9 mouse cellular contexts compared by ENCODE assay signal in the genomic region with DNA sequence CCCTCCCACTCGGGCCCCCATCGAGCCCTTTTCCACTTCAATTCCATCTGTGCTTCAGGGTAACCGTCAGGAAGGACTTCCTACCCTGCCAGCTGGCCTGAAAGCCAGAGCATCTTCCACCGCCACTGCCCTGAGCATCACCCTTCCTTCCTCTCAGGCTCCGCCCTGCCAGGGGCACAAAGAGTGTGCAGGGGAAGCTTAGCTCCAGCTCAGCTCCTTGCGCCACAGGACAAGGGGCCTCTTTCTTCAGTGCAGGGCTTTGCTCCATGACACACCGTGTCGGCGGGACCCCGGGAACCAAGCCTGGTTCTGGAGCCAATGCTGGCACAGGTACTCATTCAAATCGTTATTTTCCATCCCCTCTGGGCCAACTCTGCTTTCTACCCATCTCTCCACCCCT.
DNase-seq lines count a peak whose midpoint lies in the region; ATAC-seq and TF ChIP-seq lines count a peak whose summit lies in the region.
"Had no signal": no experiment of that assay in that cellular context is flagged by ENCODE, and none has a peak within 500 bp of the region (broad histone marks: within the 10 kb centered on the region; RNA-seq: fewer than 3 reads in every experiment).

No protein-coding gene starts in this region.

- peak overlapping the region; percentile 70 for H3K27ac ChIP-seq in hindbrain, embryonic 10.5 days
- H3K27ac ChIP-seq in hindbrain, embryonic 14.5 days = no peak overlapping the region
- no peak overlapping the region for H3K27ac ChIP-seq in liver, postnatal 0 days (ENCODE audit: low read depth)
- H3K27ac ChIP-seq: heart, adult 2 months had no signal

- no peak for TF ChIP-seq EP300 in liver, postnatal 0 days (IDR thresholded peaks at IDR 0.05; ENCODE audit: low read depth)

- H3K9me3 ChIP-seq in hindbrain, embryonic 10.5 days = no peaks in the 10 kb centered on the region
- no peaks in the 10 kb centered on the region for H3K9me3 ChIP-seq in hindbrain, embryonic 14.5 days (ENCODE audit: control insufficient read depth, low read length)
- no peaks in the 10 kb centered on the region for H3K9me3 ChIP-seq in liver, postnatal 0 days (ENCODE audit: low read length)

- H3K36me3 ChIP-seq in hindbrain, embryonic 10.5 days = no peaks in the 10 kb centered on the region
- no peaks in the 10 kb centered on the region for H3K36me3 ChIP-seq in hindbrain, embryonic 14.5 days (replicated peaks; ENCODE audit: control insufficient read depth, insufficient read depth)
- no peaks in the 10 kb centered on the region for H3K36me3 ChIP-seq in liver, postnatal 0 days (replicated peaks; ENCODE audit: insufficient read depth, low read length)

- peak overlapping the region; percentile 5; the same call in 1 of the 2 replicates for H3K4me3 ChIP-seq in hindbrain, embryonic 10.5 days
- H3K4me3 ChIP-seq in hindbrain, embryonic 14.5 days (replicated peaks; ENCODE audit: low read length) = no peak overlapping the region
- H3K4me3 ChIP-seq in liver, postnatal 0 days (ENCODE audit: low read depth, low read length) = no peak overlapping the region
- H3K4me3 ChIP-seq: heart, adult 2 months had no signal

- TF ChIP-seq CTCF in liver, postnatal 0 days (IDR thresholded peaks at IDR 0.05; ENCODE audit: low read depth) = no peak

- WGBS in hindbrain, embryonic 10.5 days = 42% methylated on average over 11 of the region's 11 CpGs
- WGBS in hindbrain, embryonic 14.5 days = 34% methylated on average over 11 of the region's 11 CpGs
- WGBS in liver, postnatal 0 days (ENCODE audit: insufficient replicate concordance) = 38% methylated on average over 11 of the region's 11 CpGs

- no peak for DNase-seq in hindbrain, embryonic 10.5 days (ENCODE audit: low spot score)
- no peak for DNase-seq in hindbrain, embryonic 14.5 days (ENCODE audit: low spot score)
- peak; percentile 61 for DNase-seq in lung, postnatal 10 days
- DNase-seq in liver, postnatal 0 days = no peak
- no peak for DNase-seq in thymus, postnatal 36 days
- DNase-seq in urinary bladder, adult 18-20 months (ENCODE audit: low spot score in 2 of 2) = no peak

- H3K4me1 ChIP-seq in hindbrain, embryonic 10.5 days (replicated peaks) = peaks cover 24% of the 10 kb centered on the region
- peaks cover 6% of the 10 kb centered on the region; the same call in 1 of the 2 replicates for H3K4me1 ChIP-seq in hindbrain, embryonic 14.5 days (replicated peaks; ENCODE audit: control insufficient read depth, insufficient read depth, low read length)
- peaks cover 8% of the 10 kb centered on the region; the same call in 1 of the 2 replicates for H3K4me1 ChIP-seq in liver, postnatal 0 days (ENCODE audit: insufficient read depth)

- no peak overlapping the region for H3K4me2 ChIP-seq in hindbrain, embryonic 14.5 days (replicated peaks)
- H3K4me2 ChIP-seq in liver, postnatal 0 days (ENCODE audit: low read depth, low read length) = no peak overlapping the region

- ATAC-seq in hindbrain, embryonic 14.5 days (ENCODE audit: low FRiP score) = no peak
- ATAC-seq in common myeloid progenitor, adult 5-6 weeks (replicated peaks; ENCODE audit: low read depth, poor library complexity, severe bottlenecking) = peak; percentile 46
- peak; percentile 85 for ATAC-seq in granulocyte monocyte progenitor cell, adult 5-6 weeks (replicated peaks; ENCODE audit: poor library complexity, severe bottlenecking)
- no peak for ATAC-seq in liver, postnatal 0 days

- H3K9ac ChIP-seq in hindbrain, embryonic 14.5 days = no peak overlapping the region
- H3K9ac ChIP-seq in liver, postnatal 0 days (replicated peaks) = no peak overlapping the region

- H3K27me3 ChIP-seq in hindbrain, embryonic 10.5 days (ENCODE audit: insufficient read depth, poor library complexity, severe bottlenecking) = peaks cover 46% of the 10 kb centered on the region
- H3K27me3 ChIP-seq in hindbrain, embryonic 14.5 days (ENCODE audit: control insufficient read depth, insufficient read depth, low read length) = peaks cover 9% of the 10 kb centered on the region; the same call in 1 of the 2 replicates
- no peaks in the 10 kb centered on the region for H3K27me3 ChIP-seq in liver, postnatal 0 days (ENCODE audit: insufficient read depth, low read length)

Comparison
In these comparisons a context has a peak if more than half of its experiments do, and no peak if none do; other contexts are left out.
1. ATAC-seq: peak in common myeloid progenitor, adult 5-6 weeks (single experiment) and granulocyte monocyte progenitor cell, adult 5-6 weeks (single experiment); none in hindbrain, embryonic 14.5 days (single experiment) and liver, postnatal 0 days (single experiment).